Mouse (Mus musculus): ENCODE results near the gene Sec24d. TPM values are rescaled to one million over a fixed set of nuclear protein-coding genes. Genes with fewer than 3 reads are reported as not detected.

Gene Sec24d
- polyA plus RNA-seq, 1 experiment from 2014 or later = 21.7 TPM

- WGBS (ENCODE audit: insufficient replicate concordance) = 33% methylated on average over 11 of the region's 11 CpGs
- peak; percentile 47; the same call in 1 of the 2 replicates for ATAC-seq (ENCODE audit: insufficient read depth)
- Histone ChIP-seq H3K9ac (no peak overlapping the region), H3K4me3 (replicated peaks) (no peak overlapping the region), H3K36me3 (replicated peaks) (no peaks in the 10 kb centered on the region), H3K4me1 (replicated peaks) (no peaks in the 10 kb centered on the region; the same call in 1 of the 2 replicates), H3K27ac (replicated peaks) (no peak overlapping the region), H3K27me3 (no peaks in the 10 kb centered on the region), H3K9me3 (replicated peaks) (no peaks in the 10 kb centered on the region), H3K4me2 (no peak overlapping the region)
These were observed 10.8 kb upstream of the Sec24d start for GRCm38 (mm10) chr3:123256181-123257101.

DNA sequence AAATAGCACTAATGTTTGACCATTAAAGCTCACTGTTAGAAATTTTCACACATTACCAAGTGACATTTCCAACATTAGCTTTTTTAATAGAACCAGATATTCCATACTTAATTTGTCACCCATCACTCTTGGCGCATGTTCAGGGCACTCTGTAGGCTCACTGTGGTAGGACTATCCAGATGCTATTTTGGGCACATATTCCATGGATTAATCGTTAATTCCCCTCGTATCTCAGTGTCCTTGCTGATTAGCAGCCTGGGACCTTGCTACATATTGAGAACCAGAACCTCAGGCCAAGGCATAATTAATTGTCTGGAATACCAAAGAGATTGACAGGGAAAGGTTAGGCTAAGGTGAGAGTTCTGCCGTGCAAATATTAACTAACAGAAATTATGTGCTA, 8.5 kb upstream of the Sec24d start:
- H3K36me3 ChIP-seq (replicated peaks) = no peaks in the 10 kb centered on the region
- H3K27me3 ChIP-seq = no peaks in the 10 kb centered on the region
- H3K27ac ChIP-seq (replicated peaks) = no peak overlapping the region
- no peak overlapping the region for H3K9ac ChIP-seq
- H3K4me3 ChIP-seq (replicated peaks) = no peak overlapping the region
- WGBS (ENCODE audit: insufficient replicate concordance) = 62% methylated on average over 4 of the region's 4 CpGs
- no peaks in the 10 kb centered on the region; the same call in 1 of the 2 replicates for H3K4me1 ChIP-seq (replicated peaks)
- no peak overlapping the region for H3K4me2 ChIP-seq
- no peak for ATAC-seq (ENCODE audit: insufficient read depth)
- no peaks in the 10 kb centered on the region for H3K9me3 ChIP-seq (replicated peaks)

GRCm38 (mm10) chr3:123264706-123265105, 2.5 kb upstream of the Sec24d start:
- H3K4me3 ChIP-seq (replicated peaks) = no peak overlapping the region
- no peak overlapping the region for H3K27ac ChIP-seq (replicated peaks)
- no peak overlapping the region for H3K9ac ChIP-seq
- H3K4me1 ChIP-seq (replicated peaks) = 0 out of 2 replicates have a peak, but pooled peaks cover 3% of the 10 kb centered on the region
- WGBS (ENCODE audit: insufficient replicate concordance) = 56% methylated on average over 6 of the region's 6 CpGs
- H3K36me3 ChIP-seq (replicated peaks) = no peaks in the 10 kb centered on the region
- H3K9me3 ChIP-seq (replicated peaks) = no peaks in the 10 kb centered on the region
- peaks cover 20% of the 10 kb centered on the region for H3K27me3 ChIP-seq
- ATAC-seq (ENCODE audit: insufficient read depth) = no peak
- no peak overlapping the region for H3K4me2 ChIP-seq

- H3K9me3 ChIP-seq (replicated peaks) = no peaks in the 10 kb centered on the region
- WGBS (ENCODE audit: insufficient replicate concordance) = under 1% methylated on average over 25 of the region's 25 CpGs
These were observed 516 bp downstream of the Sec24d start for GRCm38 (mm10) chr3:123267741-123268201.

DNA sequence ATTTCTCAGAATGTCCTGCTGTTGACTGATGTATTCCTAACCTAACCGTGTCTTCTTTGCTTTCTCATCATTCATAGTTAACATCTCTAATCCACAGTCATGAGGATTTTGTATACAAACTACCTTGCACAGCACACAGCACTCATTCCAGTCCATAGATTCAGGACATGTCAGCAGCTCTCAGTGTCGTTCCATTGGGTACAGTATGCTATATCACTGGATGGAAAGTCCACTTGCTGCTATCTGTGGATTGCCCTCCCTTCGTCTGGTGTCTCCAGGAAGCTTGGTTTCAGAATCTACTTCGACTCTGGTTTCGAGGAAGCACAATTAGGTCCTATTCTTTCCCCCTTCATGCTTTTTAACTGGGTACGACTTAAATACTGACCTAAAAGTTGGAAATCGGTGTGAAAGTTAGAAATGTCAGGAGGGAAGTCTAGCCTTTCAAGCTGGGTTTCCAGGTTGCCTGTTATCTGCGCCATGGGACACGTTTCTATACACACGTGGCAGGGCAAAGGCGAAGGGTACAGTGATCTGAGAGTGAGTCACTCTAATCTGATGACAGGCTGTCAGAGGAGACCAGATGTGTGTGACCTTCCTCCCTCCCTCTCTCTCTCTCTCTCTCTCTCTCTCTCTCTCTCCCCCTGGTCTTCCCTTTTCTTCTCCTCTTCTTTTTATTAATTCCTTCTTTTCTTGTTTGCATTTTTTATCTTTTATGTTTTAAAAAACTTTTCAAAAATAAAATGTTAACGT, 15.8 kb downstream of the Sec24d start:
- Histone ChIP-seq H3K4me1 (replicated peaks) (peaks cover 2% of the 10 kb centered on the region; the same call in 1 of the 2 replicates), H3K4me3 (replicated peaks) (no peak overlapping the region), H3K4me2 (no peak overlapping the region), H3K27me3 (no peaks in the 10 kb centered on the region), H3K36me3 (replicated peaks) (peaks cover 10% of the 10 kb centered on the region; the same call in 1 of the 2 replicates), H3K9me3 (replicated peaks) (no peaks in the 10 kb centered on the region), H3K9ac (no peak overlapping the region), H3K27ac (replicated peaks) (no peak overlapping the region)
- 52% methylated on average over 12 of the region's 12 CpGs for WGBS (ENCODE audit: insufficient replicate concordance)
- no peak for ATAC-seq (ENCODE audit: insufficient read depth)

More at GRCm38 (mm10) chr3:123267741-123268201, 516 bp downstream of the Sec24d start:
- Histone ChIP-seq H3K27me3 (peaks cover 20% of the 10 kb centered on the region), H3K4me2 (peak overlapping the region; percentile 63), H3K27ac (replicated peaks) (peak overlapping the region; percentile 62), H3K36me3 (replicated peaks) (peaks cover 4% of the 10 kb centered on the region; the same call in 1 of the 2 replicates), H3K4me1 (replicated peaks) (0 out of 2 replicates have a peak, but pooled peaks cover 3% of the 10 kb centered on the region), H3K4me3 (replicated peaks) (peak overlapping the region; percentile 62), H3K9ac (peak overlapping the region; percentile 39)
- peak; percentile 43 for ATAC-seq (ENCODE audit: insufficient read depth)

- 72% methylated on average over 5 of the region's 5 CpGs for WGBS (ENCODE audit: insufficient replicate concordance)
- ATAC-seq (ENCODE audit: insufficient read depth) = no peak
These were observed 17.0 kb downstream of the Sec24d start for GRCm38 (mm10) chr3:123284284-123284683.

GRCm38 (mm10) chr3:123285649-123286048, 18.4 kb downstream of the Sec24d start:
- Histone ChIP-seq H3K27ac (replicated peaks) (no peak overlapping the region), H3K9me3 (replicated peaks) (no peaks in the 10 kb centered on the region), H3K9ac (no peak overlapping the region), H3K36me3 (replicated peaks) (peaks cover 6% of the 10 kb centered on the region; the same call in 1 of the 2 replicates), H3K4me1 (replicated peaks) (peaks cover 2% of the 10 kb centered on the region; the same call in 1 of the 2 replicates), H3K4me3 (replicated peaks) (no peak overlapping the region), H3K27me3 (no peaks in the 10 kb centered on the region), H3K4me2 (no peak overlapping the region)
- ATAC-seq (ENCODE audit: insufficient read depth) = no peak

More at GRCm38 (mm10) chr3:123284284-123284683, 17.0 kb downstream of the Sec24d start:
- Histone ChIP-seq H3K36me3 (replicated peaks) (peaks cover 10% of the 10 kb centered on the region; the same call in 1 of the 2 replicates), H3K4me3 (replicated peaks) (no peak overlapping the region), H3K9ac (no peak overlapping the region), H3K4me1 (replicated peaks) (peaks cover 2% of the 10 kb centered on the region; the same call in 1 of the 2 replicates), H3K4me2 (no peak overlapping the region), H3K27me3 (no peaks in the 10 kb centered on the region), H3K27ac (replicated peaks) (no peak overlapping the region), H3K9me3 (replicated peaks) (no peaks in the 10 kb centered on the region)

DNA sequence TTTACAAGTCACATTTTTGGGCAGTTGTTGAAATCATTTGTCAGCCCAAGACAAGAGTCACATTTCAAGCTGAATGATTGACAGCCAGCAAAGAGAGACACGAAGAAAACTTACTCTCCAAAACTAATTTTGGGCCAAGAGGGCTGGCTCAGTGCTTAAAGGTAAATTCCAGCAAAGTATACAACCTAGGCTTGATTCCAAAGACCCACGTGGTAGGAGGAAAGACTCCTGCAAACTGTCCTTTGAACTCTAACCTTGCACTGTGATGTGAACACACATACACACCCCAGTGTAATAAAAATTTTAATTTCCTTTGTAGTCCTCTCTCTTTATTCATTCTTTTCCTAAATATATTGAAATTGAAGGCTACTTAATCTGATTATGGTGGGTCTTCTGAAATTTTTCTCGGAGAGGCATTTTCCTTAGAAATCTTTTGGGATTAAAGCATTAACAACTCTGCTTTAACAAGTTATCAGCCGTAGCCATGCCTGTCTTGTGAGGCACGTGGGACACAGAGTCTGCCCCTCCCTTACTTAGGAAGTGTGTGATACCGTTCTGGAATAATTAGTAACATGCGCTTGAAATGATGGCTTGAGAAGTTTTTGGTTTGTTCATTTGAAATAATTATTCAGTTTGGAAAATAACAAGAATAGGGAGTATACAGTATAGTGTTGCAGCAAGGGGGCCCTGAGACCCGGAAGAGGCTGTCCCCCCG, 21.8 kb downstream of the Sec24d start:
- 42% methylated on average over 9 of the region's 9 CpGs for WGBS (ENCODE audit: insufficient replicate concordance)
- no peak for ATAC-seq (ENCODE audit: insufficient read depth)
- peaks cover 2% of the 10 kb centered on the region; the same call in 1 of the 2 replicates for H3K4me1 ChIP-seq (replicated peaks)
- no peak overlapping the region for H3K4me2 ChIP-seq
- no peak overlapping the region for H3K4me3 ChIP-seq (replicated peaks)
- H3K27ac ChIP-seq (replicated peaks) = no peak overlapping the region
- H3K9ac ChIP-seq = no peak overlapping the region
- H3K36me3 ChIP-seq (replicated peaks) = 0 out of 2 replicates have a peak, but pooled peaks cover 16% of the 10 kb centered on the region
- no peaks in the 10 kb centered on the region for H3K9me3 ChIP-seq (replicated peaks)
- no peaks in the 10 kb centered on the region for H3K27me3 ChIP-seq

DNA sequence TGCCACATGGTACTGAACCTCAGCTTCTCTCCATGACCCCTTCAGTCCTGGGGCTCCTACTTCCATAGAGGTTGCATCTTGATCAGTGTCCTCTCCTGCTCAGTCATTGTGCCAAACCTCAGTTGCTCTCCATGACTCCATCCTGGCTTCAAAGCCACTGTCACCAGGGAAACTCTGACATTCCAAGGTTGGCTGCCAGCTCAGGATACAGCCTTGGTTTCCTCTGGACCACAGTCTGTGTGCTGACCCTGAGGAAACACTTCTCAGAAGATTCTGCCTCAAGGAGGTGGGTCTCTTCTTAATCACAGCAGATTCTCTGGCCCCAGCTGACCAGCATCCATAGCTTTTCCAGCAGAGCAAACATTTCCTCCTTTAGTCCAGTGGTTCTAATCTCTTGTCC, 24.4 kb downstream of the Sec24d start:
- Histone ChIP-seq H3K4me1 (replicated peaks) (peaks cover 2% of the 10 kb centered on the region; the same call in 1 of the 2 replicates), H3K27ac (replicated peaks) (no peak overlapping the region), H3K9ac (no peak overlapping the region), H3K4me2 (no peak overlapping the region), H3K27me3 (no peaks in the 10 kb centered on the region), H3K9me3 (replicated peaks) (no peaks in the 10 kb centered on the region), H3K4me3 (replicated peaks) (no peak overlapping the region), H3K36me3 (replicated peaks) (peaks cover 29% of the 10 kb centered on the region; the same call in 1 of the 2 replicates)
- ATAC-seq (ENCODE audit: insufficient read depth) = no peak

DNA sequence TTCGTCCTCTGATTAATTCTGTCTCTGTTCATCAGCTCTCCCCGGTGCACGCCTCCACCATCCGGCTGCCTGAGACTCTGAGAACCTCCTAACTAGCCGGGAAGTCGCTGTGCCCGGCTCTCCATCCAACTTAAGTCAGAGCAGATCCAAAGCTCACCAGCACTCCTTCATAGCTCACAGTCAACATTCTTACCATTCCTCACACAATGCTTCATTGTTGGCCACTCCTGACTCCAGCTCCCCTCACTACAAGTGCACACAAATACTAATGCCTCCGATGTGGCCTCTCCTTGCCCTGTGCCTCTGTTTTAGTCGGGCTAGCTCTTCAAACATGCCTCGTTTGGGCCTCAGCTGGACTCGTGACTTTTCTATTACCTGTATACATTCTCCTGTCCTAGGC, 29.4 kb downstream of the Sec24d start:
- Histone ChIP-seq H3K9me3 (replicated peaks) (no peaks in the 10 kb centered on the region), H3K27ac (replicated peaks) (no peak overlapping the region), H3K9ac (no peak overlapping the region), H3K36me3 (replicated peaks) (peaks cover 28% of the 10 kb centered on the region; the same call in 1 of the 2 replicates), H3K4me1 (replicated peaks) (no peaks in the 10 kb centered on the region), H3K4me3 (replicated peaks) (no peak overlapping the region), H3K4me2 (no peak overlapping the region), H3K27me3 (no peaks in the 10 kb centered on the region)
- WGBS (ENCODE audit: insufficient replicate concordance) = 65% methylated on average over 11 of the region's 11 CpGs
- no peak for ATAC-seq (ENCODE audit: insufficient read depth)

All from liver, embryonic 15.5 days (tissue).